Mouse (Mus musculus) forebrain, embryonic 11.5 days (tissue): ENCODE measurements around the gene Phactr2. TPM values are rescaled to one million over a fixed set of nuclear protein-coding genes. Genes with fewer than 3 reads are reported as not detected.

Source experiments
- ATAC-seq: fragments of 200-750 bp; cut with Nextera tagmentation; replicated peaks from 2 replicates; pipeline ENCODE4 v1.8.0; 2017; ENCODE audit warnings: moderate TSS enrichment; ENCODE audit not compliant: low FRiP score
- DNase-seq: peaks from one replicate; pipeline ENCODE4 v3.0.0-alpha.2; 2017; ENCODE audit warnings: low spot score
- H3K27ac ChIP-seq: fragments of 300-500 bp; sonication (generic); 2 replicates; pipeline ENCODE4 v1.5.1; 2014; ENCODE audit warnings: low read depth, low read length
- H3K27me3 ChIP-seq: fragments of 300-500 bp; sonication (generic); 2 replicates; pipeline ENCODE4 v1.6.1; 2014; ENCODE audit warnings: mild to moderate bottlenecking, low read length, mixed read lengths; ENCODE audit not compliant: control insufficient read depth, insufficient read depth
- H3K36me3 ChIP-seq: fragments of 300-500 bp; sonication (generic); 2 replicates; pipeline ENCODE4 v1.6.1; 2014; ENCODE audit warnings: mild to moderate bottlenecking, low read length, moderate library complexity, mixed read lengths; ENCODE audit not compliant: control insufficient read depth, insufficient read depth
- H3K4me1 ChIP-seq: fragments of 300-500 bp; sonication (generic); replicated peaks from 2 replicates; pipeline ENCODE4 v1.6.1; 2014; ENCODE audit warnings: low read length, mixed read lengths; ENCODE audit not compliant: control insufficient read depth, insufficient read depth
- H3K4me2 ChIP-seq: fragments of 300-500 bp; sonication (generic); 2 replicates; pipeline ENCODE4 v1.6.1; 2014; ENCODE audit warnings: low read depth, mild to moderate bottlenecking, low read length, moderate library complexity, mixed read lengths; ENCODE audit not compliant: severe bottlenecking
- H3K4me3 ChIP-seq: fragments of 300-500 bp; sonication (generic); 2 replicates; pipeline ENCODE4 v1.5.1; 2014; ENCODE audit warnings: low read depth, low read length
- H3K9ac ChIP-seq: fragments of 300-500 bp; sonication (generic); 2 replicates; pipeline ENCODE4 v1.6.1; 2014; ENCODE audit warnings: low read length
- H3K9me3 ChIP-seq: fragments of 300-500 bp; sonication (generic); 2 replicates; pipeline ENCODE4 v1.6.1; 2016; ENCODE audit warnings: low read length, mixed read lengths; ENCODE audit not compliant: control insufficient read depth
- WGBS: fragments of 180-500 bp; shearing (Covaris S2); extraction: QIAGEN DNeasy Blood & Tissue Kit; methylation state at CpG from one replicate; pipeline ENCODE4 v1.1.7; 2014; 5-methylcytosine and 5-hydroxymethylcytosine counted together
- polyA plus RNA-seq: library from polyadenylated mRNA; unstranded; fragments of >200 nt; fragmentation: Nextera tagmentation; extraction: Ambion mirVana; gene quantifications from 2 replicates; pipeline ENCODE4 v1.2.1, GENCODE M21; 2014

Phactr2 gene
- polyA plus RNA-seq, 1 experiment from 2014 or later = 17.7 TPM

DNA sequence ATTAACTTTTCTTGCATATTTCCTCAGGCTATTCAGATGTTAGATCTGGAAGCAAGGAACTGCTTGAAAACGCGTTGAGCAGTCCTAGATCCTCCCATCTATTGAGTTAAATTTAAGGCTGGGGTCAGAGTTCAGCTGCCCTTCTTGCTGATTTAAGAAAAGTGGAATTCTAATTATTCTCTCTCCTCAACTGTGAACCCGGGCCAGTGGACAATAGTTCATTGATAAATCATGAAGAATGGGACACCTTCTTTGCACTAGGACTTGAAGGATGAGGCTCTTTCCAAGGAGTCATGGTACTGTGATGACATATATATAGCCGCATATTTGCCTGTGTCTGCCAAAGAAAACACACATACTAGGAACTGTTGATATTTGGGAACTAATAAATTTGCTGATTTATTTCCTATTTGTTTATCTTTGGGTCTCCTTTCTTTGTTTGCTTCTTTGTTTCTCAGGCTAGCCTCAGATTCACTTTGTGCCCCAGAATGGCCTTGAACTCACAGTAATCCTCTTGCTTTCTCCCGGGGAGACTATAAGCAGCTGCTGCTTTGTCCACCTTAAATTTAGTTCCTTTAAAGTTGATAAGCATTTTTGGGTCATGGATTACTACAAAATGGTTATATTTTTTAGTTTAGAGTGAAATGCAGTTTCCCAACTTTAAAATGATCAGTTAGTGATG lies 127.5 kb downstream of the Phactr2 start:
- Histone ChIP-seq H3K4me1 (no peaks in the 10 kb centered on the region), H3K27ac (no peak overlapping the region), H3K27me3 (no peaks in the 10 kb centered on the region), H3K36me3 (no peaks in the 10 kb centered on the region), H3K4me2 (no peak overlapping the region), H3K4me3 (no peak overlapping the region), H3K9ac (no peak overlapping the region), H3K9me3 (no peaks in the 10 kb centered on the region)
- no peak for DNase-seq
- 46% methylated on average over 5 of the region's 5 CpGs for WGBS
- ATAC-seq = no peak

GRCm38 (mm10) chr10:13340583-13340982 lies 133.6 kb downstream of the Phactr2 start:
- H3K9me3 ChIP-seq = no peaks in the 10 kb centered on the region
- no peak overlapping the region for H3K4me2 ChIP-seq
- DNase-seq = no peak
- no peaks in the 10 kb centered on the region for H3K27me3 ChIP-seq
- no peak; the same call in 1 of the 2 replicates for ATAC-seq
- H3K36me3 ChIP-seq = no peaks in the 10 kb centered on the region
- no peak overlapping the region for H3K9ac ChIP-seq
- H3K27ac ChIP-seq = no peak overlapping the region
- 64% methylated on average over 3 of the region's 3 CpGs for WGBS
- H3K4me3 ChIP-seq = no peak overlapping the region
- H3K4me1 ChIP-seq = no peaks in the 10 kb centered on the region

DNA sequence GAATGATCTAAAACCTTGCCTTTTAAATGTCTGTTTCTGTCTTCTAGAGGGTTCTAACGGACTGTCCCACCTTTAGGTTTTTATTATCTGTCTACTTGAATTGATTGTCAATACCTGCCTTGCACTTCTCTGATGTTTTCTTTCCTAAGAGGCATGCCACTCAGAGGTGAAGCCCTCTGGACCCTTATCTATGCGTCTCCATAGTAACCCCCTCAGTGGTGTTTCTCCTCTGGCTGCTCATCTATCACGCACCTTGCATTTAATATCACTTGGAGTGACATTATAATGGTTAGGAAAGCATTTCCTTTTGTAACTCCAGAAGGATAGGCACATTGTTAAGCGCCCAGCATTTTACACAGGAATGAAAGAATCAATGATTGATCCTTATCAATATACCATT lies 137.2 kb downstream of the Phactr2 start:
- Histone ChIP-seq H3K4me3 (no peak overlapping the region), H3K27ac (no peak overlapping the region), H3K27me3 (no peaks in the 10 kb centered on the region), H3K4me2 (no peak overlapping the region), H3K4me1 (no peaks in the 10 kb centered on the region), H3K9me3 (no peaks in the 10 kb centered on the region), H3K36me3 (no peaks in the 10 kb centered on the region), H3K9ac (no peak overlapping the region)
- ATAC-seq (no peak), DNase-seq (no peak)
- WGBS = 79% methylated on average over 4 of the region's 4 CpGs

DNA sequence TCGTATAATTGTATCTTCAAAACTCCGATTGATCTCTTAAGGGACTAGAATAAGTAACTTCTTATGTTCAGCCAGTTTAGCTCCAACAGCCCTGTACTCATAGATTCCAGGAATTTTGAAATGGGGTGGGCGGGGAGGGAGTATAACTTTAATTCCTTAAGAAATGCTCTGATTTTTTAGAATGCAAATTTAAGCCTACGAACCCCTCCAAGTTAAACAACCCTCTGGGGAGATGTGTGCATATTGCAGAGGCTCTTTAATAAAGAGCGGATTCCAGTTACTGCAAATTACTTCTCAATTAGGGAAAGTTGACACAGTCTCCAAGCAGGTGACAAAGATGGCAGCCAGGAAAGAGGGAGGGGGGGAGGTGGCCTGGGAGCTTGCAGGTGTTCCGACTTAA lies 138.4 kb downstream of the Phactr2 start:
- ATAC-seq = no peak

DNA sequence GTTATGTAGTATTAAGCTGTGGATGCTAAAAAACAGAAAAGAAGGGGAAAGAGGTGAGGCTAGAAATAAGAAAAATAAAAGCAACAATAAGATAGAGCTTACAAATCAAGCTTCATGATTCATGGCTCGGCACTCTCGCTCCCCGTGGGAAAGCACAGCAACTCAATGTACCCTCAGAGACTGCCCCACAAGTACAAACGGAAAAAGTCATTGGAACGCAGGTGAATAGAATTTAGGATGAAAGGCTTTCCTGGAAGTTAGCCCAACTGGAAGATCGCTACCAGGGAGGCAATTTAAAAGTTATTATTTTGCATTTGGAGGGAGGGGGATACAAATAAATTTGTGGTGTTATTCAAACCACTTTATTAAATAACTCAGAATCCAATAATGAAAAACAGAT lies 138.9 kb downstream of the Phactr2 start:
- DNase-seq = no peak
- Histone ChIP-seq H3K9me3 (no peaks in the 10 kb centered on the region), H3K27me3 (no peaks in the 10 kb centered on the region), H3K4me1 (no peaks in the 10 kb centered on the region), H3K27ac (no peak overlapping the region), H3K4me3 (no peak overlapping the region), H3K36me3 (no peaks in the 10 kb centered on the region), H3K9ac (no peak overlapping the region), H3K4me2 (no peak overlapping the region)
- no peak for ATAC-seq
- 77% methylated on average over 6 of the region's 6 CpGs for WGBS

More for the DNA sequence above, 138.4 kb downstream of the Phactr2 start:
- Histone ChIP-seq H3K27ac (no peak overlapping the region), H3K9ac (no peak overlapping the region), H3K4me1 (no peaks in the 10 kb centered on the region), H3K27me3 (no peaks in the 10 kb centered on the region), H3K4me2 (no peak overlapping the region), H3K36me3 (no peaks in the 10 kb centered on the region), H3K4me3 (no peak overlapping the region), H3K9me3 (no peaks in the 10 kb centered on the region)
- WGBS = 67% methylated on average over 6 of the region's 6 CpGs
- no peak for DNase-seq

- no peak overlapping the region for H3K9ac ChIP-seq
- no peak overlapping the region for H3K4me2 ChIP-seq
- H3K9me3 ChIP-seq = no peaks in the 10 kb centered on the region
- H3K4me3 ChIP-seq = no peak overlapping the region
- WGBS = 74% methylated on average over 2 of the region's 2 CpGs
- H3K4me1 ChIP-seq = no peaks in the 10 kb centered on the region
- ATAC-seq = no peak
- DNase-seq = no peak
- H3K27me3 ChIP-seq = no peaks in the 10 kb centered on the region
- H3K27ac ChIP-seq = no peak overlapping the region
- H3K36me3 ChIP-seq = no peaks in the 10 kb centered on the region
These were observed 140.4 kb downstream of the Phactr2 start for GRCm38 (mm10) chr10:13333781-13334180.

- no peaks in the 10 kb centered on the region for H3K36me3 ChIP-seq
- H3K4me3 ChIP-seq = no peak overlapping the region
- ATAC-seq (no peak), DNase-seq (no peak)
- no peaks in the 10 kb centered on the region for H3K4me1 ChIP-seq
- H3K9me3 ChIP-seq = no peaks in the 10 kb centered on the region
- H3K27me3 ChIP-seq = no peaks in the 10 kb centered on the region
- WGBS = 45% methylated on average over 2 of the region's 2 CpGs
- H3K4me2 ChIP-seq = no peak overlapping the region
- H3K9ac ChIP-seq = no peak overlapping the region
- no peak overlapping the region for H3K27ac ChIP-seq
These were observed 141.2 kb downstream of the Phactr2 start for GRCm38 (mm10) chr10:13332985-13333384.

- DNase-seq (no peak), ATAC-seq (no peak)
- Histone ChIP-seq H3K27ac (no peak overlapping the region), H3K27me3 (no peaks in the 10 kb centered on the region), H3K9ac (no peak overlapping the region), H3K4me3 (no peak overlapping the region), H3K4me1 (no peaks in the 10 kb centered on the region), H3K4me2 (no peak overlapping the region), H3K9me3 (no peaks in the 10 kb centered on the region), H3K36me3 (no peaks in the 10 kb centered on the region)
- WGBS = 85% methylated on average over 4 of the region's 4 CpGs
These were observed 142.7 kb downstream of the Phactr2 start for GRCm38 (mm10) chr10:13331405-13332032.

DNA sequence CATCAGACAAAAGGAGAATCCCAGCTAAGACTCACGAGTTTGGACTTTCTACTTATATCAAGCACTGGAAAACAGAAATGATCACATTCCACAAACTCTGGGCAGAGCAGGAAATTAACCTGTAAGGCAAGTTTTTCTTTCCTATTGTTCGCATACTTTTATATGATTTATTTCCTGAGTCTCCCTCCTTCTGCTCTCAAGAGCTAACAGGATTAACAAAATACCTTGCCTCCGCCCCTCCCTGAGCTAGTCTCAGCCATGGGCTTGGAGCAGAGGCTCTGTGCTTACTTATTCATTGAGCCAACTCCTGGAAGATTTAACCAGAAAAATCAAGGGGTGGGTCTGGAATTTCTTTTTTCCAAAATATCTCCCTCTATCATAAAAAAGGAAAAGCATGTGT lies 145.6 kb downstream of the Phactr2 start:
- no peak overlapping the region for H3K27ac ChIP-seq
- no peak for DNase-seq
- no peak for ATAC-seq
- H3K27me3 ChIP-seq = no peaks in the 10 kb centered on the region
- H3K9me3 ChIP-seq = no peaks in the 10 kb centered on the region
- H3K4me1 ChIP-seq = no peaks in the 10 kb centered on the region
- WGBS = 50% methylated on average over 3 of the region's 3 CpGs
- no peak overlapping the region for H3K4me3 ChIP-seq
- H3K9ac ChIP-seq = no peak overlapping the region
- H3K4me2 ChIP-seq = no peak overlapping the region
- H3K36me3 ChIP-seq = no peaks in the 10 kb centered on the region
